Mouse (Mus musculus): Measurements from ENCODE around the gene Ubox5. TPM values are rescaled to one million over a fixed set of nuclear protein-coding genes. Genes with fewer than 3 reads are reported as not detected.
"Not testable (repeated sequence)": the region's sequence is repeated elsewhere in the genome, so short reads cannot be mapped to it uniquely, and the experiment has no call there.

The Ubox5 gene
- 10 to 100 TPM in 1 of 2 experiments, 1 to 10 TPM in 1; 8.2 to 10.7 TPM for total RNA-seq (2021)
- long read RNA-seq, experiment 1, transcript Ubox5-201 (6 exons, 3,731 nt), result major isoform, 5 of 50 reads
- long read RNA-seq, experiment 1, partial matches to known transcripts, result 1 of 50 reads
- long read RNA-seq, experiment 1, other reads (novel, unspliced or antisense), result 44 of 50 reads
- long read RNA-seq, experiment 2, transcript Ubox5-201 (6 exons, 3,731 nt), result major isoform, 6 of 27 reads
- long read RNA-seq, experiment 2, partial matches to known transcripts, result 7 of 27 reads
- long read RNA-seq, experiment 2, other reads (novel, unspliced or antisense), result 14 of 27 reads

DNA sequence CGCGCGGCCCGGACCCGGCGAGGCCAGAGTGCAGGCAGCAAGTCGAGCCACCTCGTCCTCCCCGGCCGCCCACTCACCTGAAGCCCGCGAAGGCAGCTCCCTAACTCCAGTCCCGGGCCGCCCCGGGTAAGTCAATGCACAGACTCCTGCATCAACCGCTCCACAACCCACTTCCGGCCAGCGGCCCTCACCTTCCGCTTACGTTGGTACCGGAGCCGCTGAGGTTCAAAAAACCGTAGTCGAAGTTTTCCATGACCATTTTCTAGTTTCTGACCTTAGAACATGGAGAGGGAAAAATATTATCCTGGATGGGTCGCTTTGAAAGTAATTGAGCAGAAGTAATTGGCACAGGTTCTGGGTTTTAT, at the start of gene Ubox5, which contains the start of gene Fastkd5:
TSS of gene Ubox5 (minus strand) at position 200 of the 365 bp plus-strand sequence.
TSS of gene Fastkd5 (minus strand) at position 189 of the 365 bp plus-strand sequence.
- DNase-seq (ENCODE audit: low spot score in 2 of 2), result peak; percentile 94

DNA sequence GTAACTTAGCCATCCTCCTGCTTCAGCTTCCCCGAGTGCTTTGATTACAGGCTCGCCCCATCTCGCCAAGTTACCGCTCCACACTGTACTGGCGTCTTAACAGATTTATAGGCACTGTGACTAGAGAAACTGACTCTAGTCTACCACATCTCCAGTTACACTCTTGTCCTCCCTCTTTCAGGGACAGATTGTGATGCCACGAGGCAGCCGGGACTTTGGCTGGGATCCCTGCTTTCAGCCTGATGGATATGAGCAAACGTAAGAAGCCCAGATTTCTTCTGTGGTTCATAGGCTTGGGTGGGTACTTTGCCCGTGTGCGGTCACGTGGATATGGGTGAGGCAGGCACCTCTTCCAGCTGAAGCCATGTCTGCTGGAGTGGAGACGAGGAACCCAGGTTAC, 49.3 kb upstream of the Ubox5 start:
- DNase-seq (ENCODE audit: low spot score in 2 of 2), result no peak

DNA sequence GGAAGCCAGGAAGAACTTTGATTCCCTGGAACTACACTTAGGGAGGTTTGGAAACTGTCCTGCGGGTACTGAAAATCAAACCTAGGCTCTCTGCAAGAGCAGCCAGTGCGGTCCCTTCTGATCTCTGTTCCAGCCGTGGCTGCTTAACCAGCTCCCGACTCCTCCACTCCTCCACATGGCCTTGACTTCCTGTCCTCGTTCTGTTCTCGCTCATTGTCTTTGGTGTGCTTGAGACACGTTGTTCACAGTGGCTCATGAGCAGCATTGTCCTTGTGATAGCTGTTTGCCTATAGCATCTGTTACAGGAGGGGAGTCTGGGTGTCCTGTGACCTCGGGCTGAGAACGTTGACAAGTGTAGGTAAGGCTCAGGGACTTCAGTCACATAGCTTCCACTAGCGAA, 47.4 kb upstream of the Ubox5 start:
- no peak for DNase-seq (ENCODE audit: low spot score in 2 of 2)

DNA sequence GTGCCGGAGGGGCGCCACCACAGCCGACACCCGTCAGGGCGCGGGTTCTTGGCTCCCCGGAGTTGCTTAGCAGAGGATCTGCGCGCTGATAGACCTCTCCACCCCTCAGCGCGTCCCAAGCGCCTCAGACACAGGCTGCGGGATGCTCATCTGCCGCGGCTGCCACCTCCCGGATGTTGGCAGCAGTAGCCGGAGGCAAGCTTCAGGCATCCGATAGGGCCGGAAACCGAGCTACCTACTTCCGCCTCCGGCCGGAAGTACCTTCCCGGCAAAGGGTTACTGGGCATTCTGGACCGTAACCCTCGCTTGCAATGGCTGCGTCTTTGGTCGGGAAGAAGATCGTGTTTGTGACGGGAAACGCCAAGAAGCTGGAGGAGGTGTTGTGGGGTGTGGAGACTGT, 37.7 kb upstream of the Ubox5 start, which contains the start of gene Itpa:
TSS of gene Itpa (plus strand) at position 52 of the 400 bp plus-strand sequence.
- DNase-seq (ENCODE audit: low spot score in 2 of 2), result peak; percentile 83 to 90

DNA sequence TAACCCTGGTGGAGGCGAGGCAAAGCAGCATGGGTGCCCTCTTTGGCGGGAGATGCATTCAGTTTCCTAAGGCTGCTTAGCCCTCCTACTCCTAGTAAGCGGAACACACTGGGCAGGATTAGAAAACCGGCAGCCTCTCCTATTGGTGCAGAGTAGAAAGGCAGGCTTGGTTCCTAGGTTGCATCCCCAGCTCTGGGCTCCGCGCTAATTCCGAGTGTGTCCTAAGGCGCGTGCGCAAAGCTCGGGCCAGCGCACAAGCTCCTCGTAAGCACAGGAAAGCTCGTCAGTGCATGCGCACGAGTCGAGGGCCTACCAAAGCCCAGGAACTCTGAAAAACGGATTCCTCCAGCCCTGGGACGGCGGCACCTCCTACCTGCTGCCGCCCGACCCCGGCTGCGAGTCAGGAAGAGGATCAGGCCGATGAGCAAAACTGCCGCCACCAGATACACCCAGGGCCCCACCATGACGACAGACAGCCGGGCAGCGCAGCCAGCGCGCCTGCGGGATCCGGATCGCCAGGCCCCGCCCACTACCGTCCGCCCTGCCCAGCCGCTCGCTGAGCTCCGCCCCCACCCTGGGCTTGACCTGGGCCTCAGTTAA, 34.4 kb upstream of the Ubox5 start, which contains the start of gene Ddrgk1:
TSS of gene Ddrgk1 (minus strand) at position 558 of the 600 bp plus-strand sequence.
- DNase-seq (ENCODE audit: low spot score in 2 of 2), result peak; percentile 87 to 94

DNA sequence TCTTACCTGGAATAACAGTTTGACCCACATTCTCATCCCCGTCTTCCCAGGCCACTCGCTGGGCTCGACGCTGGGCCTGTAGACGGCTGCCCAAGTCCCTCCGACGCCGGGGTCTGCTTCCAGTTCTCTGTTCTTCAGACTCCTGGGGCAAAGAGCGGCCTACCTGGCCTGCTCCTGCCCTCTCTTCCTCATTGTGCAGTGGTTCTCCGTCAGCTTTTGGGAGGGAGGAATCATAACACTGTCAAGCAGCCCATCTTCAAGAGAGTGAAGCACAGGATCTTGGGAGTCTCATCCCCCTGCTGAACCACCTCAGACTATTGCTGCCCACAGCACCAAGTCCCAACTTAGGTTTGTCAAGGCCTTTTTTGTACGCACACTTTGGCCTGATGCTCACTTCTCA, 33.5 kb upstream of the Ubox5 start:
- DNase-seq (ENCODE audit: low spot score in 2 of 2), result no peak

DNA sequence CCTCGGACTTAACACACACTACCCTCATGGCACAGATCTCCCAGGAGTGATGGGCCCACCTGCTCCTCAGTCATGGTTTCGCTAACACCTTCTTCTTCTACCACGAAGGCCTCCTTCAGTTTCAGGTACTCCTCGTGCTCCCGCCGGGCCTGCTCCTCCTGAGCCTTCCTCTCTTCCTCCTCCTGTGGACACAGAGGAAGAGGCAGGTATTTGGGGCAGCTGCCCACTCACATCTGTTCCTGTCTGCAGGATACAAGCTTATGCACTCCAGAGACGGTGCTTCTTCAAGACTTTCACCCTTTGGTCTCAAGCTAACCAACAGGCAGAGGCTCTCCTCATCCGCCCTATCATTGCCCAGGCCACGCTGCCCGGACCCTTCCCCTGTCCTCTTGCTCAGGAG, 28.7 kb upstream of the Ubox5 start:
- no peak for DNase-seq (ENCODE audit: low spot score in 2 of 2)

DNA sequence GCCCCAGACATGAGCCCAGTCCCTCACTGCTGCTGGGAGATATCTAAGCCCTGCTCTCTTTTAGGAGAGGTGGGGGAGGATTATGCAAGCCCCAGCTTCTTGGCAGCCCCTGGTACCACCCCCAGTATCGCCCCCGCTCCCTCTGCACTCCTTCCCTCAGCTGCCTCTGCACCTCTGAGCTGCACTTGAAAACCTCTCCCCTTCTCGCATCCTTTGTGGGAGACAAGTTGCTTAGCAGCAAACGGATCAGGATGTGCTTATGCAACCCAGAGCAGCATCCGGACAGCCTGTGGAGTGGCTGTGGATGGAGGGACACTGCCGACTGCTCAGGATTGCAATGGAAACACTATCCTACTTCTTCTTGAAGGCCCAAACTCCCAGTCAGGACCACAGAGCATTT, 27.7 kb upstream of the Ubox5 start:
- DNase-seq (ENCODE audit: low spot score in 2 of 2), result peak; percentile 89 to 92

GRCm38 (mm10) chr2:130656536-130656935, 26.7 kb upstream of the Ubox5 start:
- DNase-seq (ENCODE audit: low spot score in 2 of 2), result peak; percentile 69 to 79

- DNase-seq (ENCODE audit: low spot score in 2 of 2), result no peak
Observed at GRCm38 (mm10) chr2:130655660-130656339, 26.0 kb upstream of the Ubox5 start.

DNA sequence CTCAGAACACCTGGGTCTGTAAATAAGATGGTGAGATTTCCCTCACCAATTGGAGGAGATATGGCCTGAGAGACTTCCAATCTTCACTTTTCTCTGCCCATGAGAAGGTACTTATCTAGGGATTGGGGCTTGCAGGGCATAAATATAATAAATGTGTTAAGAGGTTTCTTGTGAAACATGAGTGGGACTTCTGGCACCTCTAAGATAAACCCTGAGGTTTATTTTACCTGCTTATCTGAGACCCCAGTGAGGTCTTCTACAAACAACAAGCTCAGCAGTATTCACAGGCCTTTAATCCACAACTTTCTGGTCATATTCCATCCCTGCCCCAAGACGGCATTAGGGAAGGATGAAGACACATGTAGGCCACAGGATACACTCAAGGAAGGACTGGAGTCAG, 23.9 kb upstream of the Ubox5 start:
- DNase-seq (ENCODE audit: low spot score in 2 of 2), result no peak

DNA sequence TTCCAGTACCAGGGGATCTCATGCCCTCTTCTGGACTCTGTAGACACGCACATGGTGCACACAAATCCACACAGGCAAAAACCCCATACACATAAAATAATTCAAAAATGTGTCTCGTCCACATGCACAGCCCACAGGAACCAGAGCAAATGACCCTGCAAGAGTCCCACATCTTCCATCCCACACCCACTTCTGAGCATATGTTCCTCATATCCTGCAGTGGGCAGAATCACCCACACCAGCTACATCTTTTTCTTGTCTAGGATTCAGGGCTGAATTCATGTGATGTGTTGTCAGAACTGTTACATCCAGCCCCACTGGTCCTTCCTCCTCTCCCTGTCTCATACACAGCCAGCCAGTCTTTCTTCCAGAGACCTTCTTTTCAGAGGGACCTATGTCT, 23.5 kb upstream of the Ubox5 start:
- DNase-seq (ENCODE audit: low spot score in 2 of 2), result peak in 1 of 2 experiments; percentile 65

GRCm38 (mm10) chr2:130649028-130649427, 19.2 kb upstream of the Ubox5 start:
- DNase-seq (ENCODE audit: low spot score in 2 of 2), result not testable (repeated sequence)

- no peak for DNase-seq (ENCODE audit: low spot score in 2 of 2)
Observed at GRCm38 (mm10) chr2:130645198-130645597, 15.4 kb upstream of the Ubox5 start.

GRCm38 (mm10) chr2:130642684-130643369, 13.0 kb upstream of the Ubox5 start, which contains the start of gene Lzts3:
Lzts3 (minus strand) TSS chr2:130642803.
- DNase-seq (ENCODE audit: low spot score in 2 of 2), result peak; percentile 90 to 95

DNA sequence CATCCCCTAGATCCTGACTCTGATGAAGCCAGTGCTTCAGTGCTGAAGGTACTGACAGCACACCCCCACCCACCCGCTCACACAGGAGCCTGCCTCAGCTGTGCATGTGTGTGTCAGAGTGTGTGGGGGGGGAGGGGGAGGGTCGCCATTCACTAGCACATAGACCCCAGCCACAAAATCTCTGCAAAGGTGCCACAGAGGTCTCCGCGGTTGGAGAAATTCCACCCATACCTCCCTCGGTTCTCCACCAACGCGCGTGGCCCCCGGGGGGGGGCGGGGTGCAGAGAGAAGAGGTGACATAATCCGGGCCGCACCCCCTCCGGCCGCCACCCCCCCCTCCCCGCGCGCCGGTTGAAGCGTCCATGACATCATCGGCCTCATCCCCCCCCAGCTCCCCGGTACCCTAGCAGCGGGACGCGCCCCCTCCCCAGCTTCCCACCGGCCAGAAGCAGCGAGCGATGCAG, 12.4 kb upstream of the Ubox5 start:
- no peak for DNase-seq (ENCODE audit: low spot score in 2 of 2)

GRCm38 (mm10) chr2:130641351-130642025, 11.7 kb upstream of the Ubox5 start:
- no peak for DNase-seq (ENCODE audit: low spot score in 2 of 2)

GRCm38 (mm10) chr2:130639276-130639675, 9.4 kb upstream of the Ubox5 start:
- DNase-seq (ENCODE audit: low spot score in 2 of 2), result no peak

DNA sequence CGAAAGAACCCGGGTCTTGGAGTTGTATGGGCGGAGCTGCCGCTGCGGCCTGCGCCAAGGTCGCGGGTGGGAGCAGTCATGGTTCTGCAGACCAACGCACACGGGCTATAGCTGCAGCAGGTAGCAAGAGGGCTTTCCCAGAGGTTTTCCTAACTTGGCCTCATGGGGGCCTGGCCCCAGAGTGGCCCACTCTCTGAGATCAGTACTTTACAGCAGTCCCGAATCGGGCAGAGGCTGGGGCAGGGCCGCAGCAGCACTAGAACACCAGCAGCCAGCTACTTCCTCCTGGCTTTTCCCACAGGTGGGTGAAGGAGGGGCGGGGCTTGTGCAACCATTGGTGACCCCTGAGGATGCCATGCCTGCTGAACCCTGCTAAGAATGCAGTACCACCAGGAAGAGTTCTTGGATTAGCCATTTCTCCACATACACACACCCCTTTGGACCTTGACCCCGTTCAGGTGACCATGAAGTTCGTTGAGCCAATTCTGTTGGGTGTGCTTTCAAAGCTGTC, 8.3 kb upstream of the Ubox5 start:
- no peak for DNase-seq (ENCODE audit: low spot score in 2 of 2)

DNA sequence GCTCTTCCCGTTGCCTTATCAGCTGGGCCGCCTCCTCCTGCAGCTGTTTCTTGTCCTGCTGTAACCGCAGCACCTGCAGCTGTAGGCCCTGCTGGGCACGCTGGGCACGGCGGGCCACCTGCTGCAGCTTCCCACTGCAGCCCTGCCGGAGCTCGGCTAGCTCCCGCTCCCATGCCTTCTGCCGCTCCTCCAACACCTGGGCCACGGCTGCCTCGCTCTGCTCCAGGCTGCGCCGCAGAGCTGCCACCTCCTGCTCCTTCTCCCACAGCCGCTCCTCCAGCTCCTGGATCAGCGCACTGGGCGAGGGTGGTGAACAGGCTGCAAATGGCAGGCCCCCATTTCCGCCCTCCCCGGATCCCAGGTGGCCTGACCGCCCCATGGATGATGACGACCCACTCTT, 6.0 kb upstream of the Ubox5 start:
- peak in 1 of 2 experiments; percentile 54 for DNase-seq (ENCODE audit: low spot score in 2 of 2)
